ENCODE assay signal across 9 mouse cellular contexts in the genomic region with DNA sequence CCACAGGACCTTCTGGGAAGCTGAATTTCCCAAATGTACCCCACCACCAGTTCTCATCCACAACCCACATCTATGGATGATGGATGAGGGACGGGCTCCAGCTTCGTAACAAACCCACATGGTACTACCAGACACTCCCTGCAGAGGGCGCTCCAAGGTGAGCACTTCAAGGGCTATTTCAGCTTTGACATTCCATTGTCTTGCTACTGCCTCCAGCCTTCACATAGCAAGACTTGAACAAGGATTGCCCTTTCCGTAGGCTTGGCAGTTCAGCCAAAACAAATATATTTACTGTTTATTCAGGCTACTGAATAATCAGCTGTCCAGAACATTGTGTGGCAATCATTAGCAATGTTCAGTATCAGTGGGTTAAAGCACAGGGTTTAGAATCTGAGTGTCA. TPM values are rescaled to one million over a fixed set of nuclear protein-coding genes. Genes with fewer than 3 reads are reported as not detected.
DNase-seq lines count a peak whose midpoint lies in the region; ATAC-seq lines count a peak whose summit lies in the region.
"Had no signal": no experiment of that assay in that cellular context is flagged by ENCODE, and none has a peak within 500 bp of the region (broad histone marks: within the 10 kb centered on the region; RNA-seq: fewer than 3 reads in every experiment).

No protein-coding gene starts in this region.

- H3K4me2 ChIP-seq in heart, embryonic 12.5 days: no peak overlapping the region
- H3K4me2 ChIP-seq: liver, embryonic 15.5 days had no signal

- peak; percentile 93 for DNase-seq in heart, adult 11 months
- DNase-seq in MN1 (ENCODE audit: low spot score): peak; percentile 81
- peak; percentile 52 for DNase-seq in cerebellum, adult 8-10 months
- peak; percentile 69 to 73 for DNase-seq in gastrocnemius, postnatal 36 days
- peak; percentile 36 for DNase-seq in layer of hippocampus, adult 9-10 months (ENCODE audit: low spot score)
- peak; percentile 44 for DNase-seq in mesoderm, embryonic 11.5 days (ENCODE audit: low read depth, low spot score)
- peak; percentile 89 for DNase-seq in testis, postnatal 10 days (ENCODE audit: low spot score)

- no peaks in the 10 kb centered on the region for H3K9me3 ChIP-seq in heart, embryonic 12.5 days (replicated peaks)
- H3K9me3 ChIP-seq: liver, embryonic 15.5 days had no signal

- no peak overlapping the region for H3K4me3 ChIP-seq in heart, embryonic 12.5 days
- H3K4me3 ChIP-seq: liver, embryonic 15.5 days had no signal

- peaks cover 12% of the 10 kb centered on the region; the same call in 1 of the 2 replicates for H3K27me3 ChIP-seq in heart, embryonic 12.5 days (replicated peaks)

- 0 out of 2 replicates have a peak, but pooled peaks cover 4% of the 10 kb centered on the region for H3K4me1 ChIP-seq in heart, embryonic 12.5 days (replicated peaks)
- H3K4me1 ChIP-seq: liver, embryonic 15.5 days had no signal

- no peaks in the 10 kb centered on the region for H3K36me3 ChIP-seq in heart, embryonic 12.5 days
- H3K36me3 ChIP-seq: liver, embryonic 15.5 days had no signal

- H3K9ac ChIP-seq in heart, embryonic 12.5 days: no peak overlapping the region
- H3K9ac ChIP-seq: liver, embryonic 15.5 days had no signal

- intact Hi-C loops in gastrocnemius, postnatal 36 days (cut with DNase I): loop anchor here (1.0 kb wide), 1 partner anchor 80 kb away; no protein-coding TSS in a partner anchor

- ATAC-seq in heart, embryonic 12.5 days (ENCODE audit: insufficient number of reproducible peaks, low FRiP score): no peak

- no peak overlapping the region for H3K27ac ChIP-seq in heart, embryonic 12.5 days (ENCODE audit: poor library complexity, severe bottlenecking)
- H3K27ac ChIP-seq: liver, embryonic 15.5 days had no signal

- 20% methylated on average over 4 of the region's 4 CpGs for WGBS in heart, embryonic 12.5 days

RNA-seq across cellular contexts. Expression of a gene that starts 6.8 kb away (rescaled TPM):
- not detected in 2 replicates for polyA plus RNA-seq in heart, embryonic 12.5 days (2016; fragmentation: Nextera tagmentation; extraction: Ambion mirVana)
- total RNA-seq in gastrocnemius, postnatal 36 days (2021): not detected
- polyA plus RNA-seq: liver, embryonic 15.5 days had no signal

RNA-seq across cellular contexts. Expression of a gene that starts 32.1 kb away (rescaled TPM):
- polyA plus RNA-seq in heart, embryonic 12.5 days (2016; fragmentation: Nextera tagmentation; extraction: Ambion mirVana): 65.3 and 67.9 TPM in 2 replicates
- total RNA-seq in gastrocnemius, postnatal 36 days (2021): 10 to 100 TPM; 45.0 to 53.4 TPM

RNA-seq across cellular contexts. Expression of a gene that starts 54.9 kb away (rescaled TPM):
- not detected in 2 replicates for polyA plus RNA-seq in heart, embryonic 12.5 days (2016; fragmentation: Nextera tagmentation; extraction: Ambion mirVana)
- total RNA-seq in gastrocnemius, postnatal 36 days (2021): not detected
- polyA plus RNA-seq: liver, embryonic 15.5 days had no signal

Comparison
In these comparisons a context has a peak if more than half of its experiments do, and no peak if none do; other contexts are left out.
1. DNase-seq: peak in every context shown above with its lines; median percentile 93 in heart, adult 11 months; 89 in testis, postnatal 10 days; 81 in MN1; 71 in gastrocnemius, postnatal 36 days; 52 in cerebellum, adult 8-10 months; 44 in mesoderm, embryonic 11.5 days; 36 in layer of hippocampus, adult 9-10 months.